Comparison of ENCODE assay signal across 29 mouse cellular contexts in genomic region chr9:70928472-70928871, GRCm38 (mm10). TPM values are rescaled to one million over a fixed set of nuclear protein-coding genes. Genes with fewer than 3 reads are reported as not detected.
DNase-seq lines count a peak whose midpoint lies in the region; ATAC-seq lines count a peak whose summit lies in the region.
"Had no signal": no experiment of that assay in that cellular context is flagged by ENCODE, and none has a peak within 500 bp of the region (broad histone marks: within the 10 kb centered on the region; RNA-seq: fewer than 3 reads in every experiment).

No protein-coding gene starts in this region.

- intact Hi-C loops in heart, postnatal 14 days (cut with DNase I), result no loop called here

- H3K9me3 ChIP-seq in liver, embryonic 12.5 days (replicated peaks), result no peaks in the 10 kb centered on the region
- H3K9me3 ChIP-seq in liver, embryonic 15.5 days (replicated peaks), result 0 out of 2 replicates have a peak, but pooled peaks cover 4% of the 10 kb centered on the region
- no peaks in the 10 kb centered on the region for H3K9me3 ChIP-seq in hindbrain, embryonic 14.5 days (ENCODE audit: control insufficient read depth, low read length)
- H3K9me3 ChIP-seq: forebrain, embryonic 10.5 days; forebrain, embryonic 13.5 days; hindbrain, embryonic 15.5 days had no signal

- peak overlapping the region; percentile 70; the same call in 1 of the 2 replicates for H3K9ac ChIP-seq in liver, embryonic 12.5 days
- no peak overlapping the region for H3K9ac ChIP-seq in liver, embryonic 15.5 days
- no peak overlapping the region for H3K9ac ChIP-seq in hindbrain, embryonic 14.5 days
- H3K9ac ChIP-seq: forebrain, embryonic 13.5 days; hindbrain, embryonic 15.5 days had no signal

- H3K4me2 ChIP-seq in liver, embryonic 12.5 days, result no peak overlapping the region
- H3K4me2 ChIP-seq in liver, embryonic 15.5 days, result no peak overlapping the region
- H3K4me2 ChIP-seq in hindbrain, embryonic 14.5 days (replicated peaks), result no peak overlapping the region
- H3K4me2 ChIP-seq: forebrain, embryonic 13.5 days; heart, embryonic 11.5 days; hindbrain, embryonic 15.5 days had no signal

- peak; percentile 31 for DNase-seq in heart, adult 11 months
- DNase-seq in heart, postnatal 14 days, result no peak
- peak; percentile 71 for DNase-seq in 416B (ENCODE audit: low read depth)
- no peak for DNase-seq in thymus, postnatal 10 days (ENCODE audit: low spot score in 2 of 2)
- no peak for DNase-seq in hindbrain, embryonic 14.5 days (ENCODE audit: low spot score)
- DNase-seq in embryo, embryonic 11 days, result no peak
- DNase-seq: adrenal gland, adult 8-10 months; adrenal gland, postnatal 25 days; cerebellum, adult 11-12 months; cerebellum, adult 9-11 months; cerebellum, postnatal 25 days; gastrocnemius, adult 2 months; gastrocnemius, postnatal 14 days; heart, adult 18-20 months; heart, postnatal 36 days had no signal

- H3K4me3 ChIP-seq in liver, embryonic 12.5 days, result no peak overlapping the region
- no peak overlapping the region for H3K4me3 ChIP-seq in liver, embryonic 15.5 days (replicated peaks)
- H3K4me3 ChIP-seq in hindbrain, embryonic 14.5 days (replicated peaks; ENCODE audit: low read length), result no peak overlapping the region
- H3K4me3 ChIP-seq: forebrain, embryonic 10.5 days; forebrain, embryonic 13.5 days; gastrocnemius, adult 2 months; hindbrain, embryonic 15.5 days had no signal

- 74% methylated on average over 1 of the region's 1 CpGs for WGBS in liver, embryonic 12.5 days (ENCODE audit: insufficient replicate concordance)
- 74% methylated on average over 1 of the region's 1 CpGs for WGBS in liver, embryonic 15.5 days (ENCODE audit: insufficient replicate concordance)
- 82% methylated on average over 1 of the region's 1 CpGs for WGBS in hindbrain, embryonic 14.5 days

- H3K36me3 ChIP-seq in liver, embryonic 12.5 days, result 0 out of 2 replicates have a peak, but pooled peaks cover 7% of the 10 kb centered on the region
- no peaks in the 10 kb centered on the region for H3K36me3 ChIP-seq in liver, embryonic 15.5 days (replicated peaks)
- H3K36me3 ChIP-seq in hindbrain, embryonic 14.5 days (replicated peaks; ENCODE audit: control insufficient read depth, insufficient read depth), result no peaks in the 10 kb centered on the region
- H3K36me3 ChIP-seq: forebrain, embryonic 10.5 days; hindbrain, embryonic 15.5 days had no signal

- peak overlapping the region; percentile 100 for H3K27ac ChIP-seq in liver, embryonic 12.5 days
- H3K27ac ChIP-seq in liver, embryonic 15.5 days (replicated peaks), result peak overlapping the region; percentile 99
- no peak overlapping the region for H3K27ac ChIP-seq in hindbrain, embryonic 14.5 days
- H3K27ac ChIP-seq: forebrain, embryonic 13.5 days; gastrocnemius, adult 2 months; hindbrain, embryonic 15.5 days had no signal

- no peak for ATAC-seq in liver, embryonic 12.5 days
- no peak for ATAC-seq in liver, embryonic 15.5 days (ENCODE audit: insufficient read depth)
- no peak for ATAC-seq in hindbrain, embryonic 14.5 days (ENCODE audit: low FRiP score)
- ATAC-seq: activated CD4-positive, CD25-positive, alpha-beta regulatory T cell, adult 4 months; CD4-positive, CD25-positive, alpha-beta regulatory T cell, adult 4 months; forebrain, embryonic 13.5 days; forebrain, embryonic 16.5 days; intestine, postnatal 0 days had no signal

- H3K4me1 ChIP-seq in liver, embryonic 12.5 days, result peaks cover 72% of the 10 kb centered on the region
- peaks cover 81% of the 10 kb centered on the region for H3K4me1 ChIP-seq in liver, embryonic 15.5 days (replicated peaks)
- no peaks in the 10 kb centered on the region for H3K4me1 ChIP-seq in hindbrain, embryonic 14.5 days (replicated peaks; ENCODE audit: control insufficient read depth, insufficient read depth, low read length)
- H3K4me1 ChIP-seq: forebrain, embryonic 10.5 days; forebrain, embryonic 13.5 days had no signal

- no peaks in the 10 kb centered on the region for H3K27me3 ChIP-seq in liver, embryonic 12.5 days (replicated peaks)
- H3K27me3 ChIP-seq in liver, embryonic 15.5 days, result no peaks in the 10 kb centered on the region
- H3K27me3 ChIP-seq in hindbrain, embryonic 14.5 days (ENCODE audit: control insufficient read depth, insufficient read depth, low read length), result no peaks in the 10 kb centered on the region
- H3K27me3 ChIP-seq: forebrain, embryonic 13.5 days; hindbrain, embryonic 15.5 days had no signal

RNA-seq across cellular contexts. Expression of gene Lipc, which starts 23.6 kb away (rescaled TPM):
- total RNA-seq in heart, postnatal 14 days (2021), result under 1 TPM in 1 of 2 experiments, not detected in 1; 0.36 TPM
- 15.4 and 17.5 TPM in 2 replicates for polyA plus RNA-seq in liver, embryonic 12.5 days (2016; fragmentation: Nextera tagmentation; extraction: Ambion mirVana)
- 39.5 and 43.3 TPM in 2 replicates for polyA plus RNA-seq in liver, embryonic 15.5 days (2015; fragmentation: Nextera tagmentation; extraction: Ambion mirVana)
- polyA plus RNA-seq in hindbrain, embryonic 14.5 days (2014; fragmentation: Nextera tagmentation; extraction: Ambion mirVana), result 0.11 and 0.12 TPM in 2 replicates
- total RNA-seq: adrenal gland, postnatal 25 days; gastrocnemius, adult 2 months; gastrocnemius, postnatal 14 days; heart, postnatal 36 days had no signal
- polyA plus RNA-seq: C2C12; CD4-positive, CD25-positive, alpha-beta regulatory T cell, adult 4 months; embryonic facial prominence, embryonic 11.5 days; forebrain, embryonic 10.5 days; forebrain, embryonic 13.5 days; hindbrain, embryonic 11.5 days; hindbrain, embryonic 15.5 days; intestine, embryonic 14.5 days; intestine, postnatal 0 days had no signal

Comparison
In these comparisons a context has a peak if more than half of its experiments do, and no peak if none do; other contexts are left out.
1. DNase-seq: peak in heart, adult 11 months (single experiment) and 416B (single experiment); none in heart, postnatal 14 days (0 of 2), thymus, postnatal 10 days (0 of 2), hindbrain, embryonic 14.5 days (single experiment) and embryo, embryonic 11 days (single experiment).
2. RNA of gene Lipc, which starts 23.6 kb away (polyA plus RNA-seq): 39.5 to 43.3 TPM in liver, embryonic 15.5 days and 15.4 to 17.5 TPM in liver, embryonic 12.5 days; 0.11 to 0.12 TPM in hindbrain, embryonic 14.5 days; every median in the first group is over 10 times any median in the second.